Mouse (Mus musculus) Patski (cell line): ENCODE measurements around the gene Raf1. TPM values are rescaled to one million over a fixed set of nuclear protein-coding genes. Genes with fewer than 3 reads are reported as not detected.

Source experiments
- ATAC-seq: fragments of 100-300 bp; one replicate; pipeline ENCODE4 v1.8.0; 2021
- CTCF ChIA-PET: fragments of 350-600 bp; sonication (Branson Sonifier 250); formaldehyde crosslinking; loops from one replicate; lab custom pipeline; 2022; ENCODE audit warnings: inconsistent platforms; lab: Charles Lee
- POLR2A ChIA-PET: fragments of 350-600 bp; sonication (Branson Sonifier 250); formaldehyde crosslinking; loops from one replicate; lab custom pipeline; 2022; ENCODE audit warnings: antibody characterized with exemption, inconsistent platforms; lab: Charles Lee
- DNase-seq: peaks from one replicate; pipeline ENCODE4 v3.0.0-alpha.2; 2011; ENCODE audit warnings: low read depth, low spot score
- H3K27me3 ChIP-seq: fragments of 371-371 bp; one replicate; pipeline ENCODE4 v1.5.1; 2021
- CTCF ChIP-seq: fragments of 100-300 bp; IDR thresholded peaks from one replicate; pipeline ENCODE4 v1.5.1; 2021
- in situ Hi-C: fragments of 300-500 bp; cut with MboI; formaldehyde crosslinking; loops from 3 replicates; pipeline ENCODE4 v1.11.1; 2018; ENCODE audit warnings: low pct_unique_long_range_greater_than_20kb, mixed read lengths
- polyA plus RNA-seq: library from polyadenylated mRNA; unstranded; gene quantifications from one replicate; pipeline ENCODE4 v1.2.3, GENCODE M21; 2021

Gene Raf1
- 96.8 TPM for polyA plus RNA-seq

- in situ Hi-C loops, result no loop called here
- no peaks in the 10 kb centered on the region for H3K27me3 ChIP-seq
- TF ChIP-seq CTCF, result no peak
- CTCF ChIA-PET, result interaction anchor here (1.6 kb wide), 1 partner anchor 9 kb away, joined by 3 read pairs; no protein-coding TSS in a partner anchor
- ATAC-seq (peak; percentile 97), DNase-seq (peak; percentile 76)
- POLR2A ChIA-PET, result interaction anchor here (0.6 to 1.3 kb wide), 7 partner anchors 13 to 1004 kb away, joined by 3 to 5 read pairs (median 3); partner anchors contain the start of gene Mbd4
Observed at GRCm38 (mm10) chr6:115676452-115677128, at the start of gene Raf1. Gene Raf1 (minus strand): TSS chr6:115676635.

DNA sequence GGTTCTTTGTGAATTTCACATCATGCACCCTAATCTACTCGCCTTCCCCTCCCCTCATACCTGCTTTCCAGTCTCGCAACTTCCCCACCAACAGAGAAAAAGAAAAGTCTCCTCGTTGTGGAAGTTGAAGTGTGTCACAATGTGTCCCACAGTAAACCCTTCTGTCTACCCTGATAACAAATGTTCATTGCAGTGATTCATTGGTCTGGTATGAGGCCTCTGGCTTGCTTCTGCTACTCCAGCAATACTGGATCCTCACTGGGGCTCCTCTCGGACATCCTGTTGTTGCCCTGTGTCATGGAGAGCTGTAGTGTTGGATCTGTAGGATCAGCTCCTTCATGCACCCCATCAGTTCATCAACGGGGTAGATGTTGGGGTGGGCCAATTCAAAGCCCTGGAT, 45.8 kb upstream of the Raf1 start:
- POLR2A ChIA-PET, result no interaction called here
- DNase-seq (no peak), ATAC-seq (peak; percentile 17)
- TF ChIP-seq CTCF, result no peak
- in situ Hi-C loops, result no loop called here
- CTCF ChIA-PET, result no interaction called here
- H3K27me3 ChIP-seq, result no peaks in the 10 kb centered on the region

GRCm38 (mm10) chr6:115717715-115718558, 41.5 kb upstream of the Raf1 start:
- no peak for ATAC-seq
- POLR2A ChIA-PET, result no interaction called here
- in situ Hi-C loops, result no loop called here
- no peak for DNase-seq
- CTCF ChIA-PET, result interaction anchor here (1.7 kb wide), 1 partner anchor 26 kb away, joined by 5 read pairs; no protein-coding TSS in a partner anchor
- TF ChIP-seq CTCF, result no peak
- H3K27me3 ChIP-seq, result no peaks in the 10 kb centered on the region

- ATAC-seq (no peak), DNase-seq (no peak)
- in situ Hi-C loops, result no loop called here
- ChIA-PET POLR2A (no interaction called here), CTCF (interaction anchor here (1.7 kb wide), 1 partner anchor 25 kb away, joined by 5 read pairs; no protein-coding TSS in a partner anchor)
- no peak for TF ChIP-seq CTCF
- H3K27me3 ChIP-seq, result no peaks in the 10 kb centered on the region
Observed at GRCm38 (mm10) chr6:115717101-115717652, 40.7 kb upstream of the Raf1 start.

DNA sequence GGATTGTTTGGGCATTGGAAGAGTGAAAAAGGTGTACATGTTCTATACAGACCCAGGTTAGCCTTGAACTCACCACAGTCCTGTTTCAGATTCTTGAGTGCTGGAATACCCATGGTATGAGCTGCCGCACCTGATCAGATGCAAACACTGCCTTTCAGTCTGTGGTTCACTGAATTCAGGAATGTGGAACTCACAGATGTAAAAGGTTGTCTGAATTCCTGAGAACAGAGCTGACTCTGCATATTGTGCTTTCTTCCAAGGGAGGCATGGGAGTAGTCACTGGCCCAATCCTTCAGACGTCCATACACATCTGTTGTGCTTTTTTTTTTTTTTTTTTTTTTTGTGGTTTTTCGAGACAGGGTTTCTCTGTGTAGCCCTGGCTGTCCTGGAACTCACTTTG, 34.8 kb upstream of the Raf1 start:
- ChIA-PET POLR2A (interaction anchor here (0.5 kb wide), 1 partner anchor 19 kb away, joined by 3 read pairs; no protein-coding TSS in a partner anchor), CTCF (no interaction called here)
- peaks cover 3% of the 10 kb centered on the region for H3K27me3 ChIP-seq
- in situ Hi-C loops, result no loop called here
- TF ChIP-seq CTCF, result no peak
- ATAC-seq (no peak), DNase-seq (no peak)

- CTCF ChIA-PET, result interaction anchor here (1.1 kb wide), 1 partner anchor 11 kb away, joined by 3 read pairs; no protein-coding TSS in a partner anchor
- no peaks in the 10 kb centered on the region for H3K27me3 ChIP-seq
- POLR2A ChIA-PET, result no interaction called here
- DNase-seq (no peak), ATAC-seq (no peak)
- TF ChIP-seq CTCF, result no peak
- in situ Hi-C loops, result no loop called here
Observed at GRCm38 (mm10) chr6:115702901-115703300, 26.5 kb upstream of the Raf1 start.

- CTCF ChIA-PET, result no interaction called here
- POLR2A ChIA-PET, result no interaction called here
- ATAC-seq, result no peak
- no peak for DNase-seq
- TF ChIP-seq CTCF, result peak; percentile 55
- in situ Hi-C loops, result no loop called here
- H3K27me3 ChIP-seq, result no peaks in the 10 kb centered on the region
Observed at GRCm38 (mm10) chr6:115701302-115701701, 24.9 kb upstream of the Raf1 start.

- H3K27me3 ChIP-seq, result no peaks in the 10 kb centered on the region
- no peak for ATAC-seq
- CTCF ChIA-PET, result no interaction called here
- POLR2A ChIA-PET, result no interaction called here
- no peak for DNase-seq
- in situ Hi-C loops, result no loop called here
- no peak for TF ChIP-seq CTCF
Observed at GRCm38 (mm10) chr6:115700778-115701177, 24.3 kb upstream of the Raf1 start.

DNA sequence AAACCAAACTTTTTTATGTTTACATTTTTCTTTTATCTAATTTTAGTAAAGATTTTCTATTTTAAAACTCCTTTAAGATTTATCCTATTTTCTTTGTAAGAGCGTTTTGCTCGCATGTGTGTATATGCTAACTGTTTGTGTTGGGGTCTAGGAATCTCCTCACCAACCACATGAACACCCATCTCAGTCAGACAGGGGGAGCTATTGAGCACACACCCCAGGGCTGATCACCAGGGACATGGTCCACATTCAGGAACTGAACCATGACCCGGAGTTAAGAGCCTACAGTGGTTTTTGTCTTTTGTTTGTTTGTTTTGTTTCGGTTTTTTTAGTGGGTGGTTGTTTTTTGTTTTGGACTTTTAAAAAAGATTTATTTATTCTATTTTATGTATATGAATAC, 22.3 kb upstream of the Raf1 start:
- DNase-seq (no peak), ATAC-seq (no peak)
- ChIA-PET POLR2A (interaction anchor here (0.6 kb wide), 1 partner anchor 206 kb away, joined by 3 read pairs; no protein-coding TSS in a partner anchor), CTCF (no interaction called here)
- no peaks in the 10 kb centered on the region for H3K27me3 ChIP-seq
- TF ChIP-seq CTCF, result peak; percentile 42
- in situ Hi-C loops, result no loop called here

- DNase-seq (no peak), ATAC-seq (no peak)
- in situ Hi-C loops, result no loop called here
- H3K27me3 ChIP-seq, result no peaks in the 10 kb centered on the region
- ChIA-PET CTCF (no interaction called here), POLR2A (no interaction called here)
- TF ChIP-seq CTCF, result no peak
Observed at GRCm38 (mm10) chr6:115697739-115698558, 21.5 kb upstream of the Raf1 start.
